Mouse (Mus musculus): ENCODE measurements around the gene Efna5. TPM values are rescaled to one million over a fixed set of nuclear protein-coding genes. Genes with fewer than 3 reads are reported as not detected.

Efna5 gene
- total and polyA plus RNA-seq, 2 experiments = 0.94 to 2.1 TPM

- no peaks in the 10 kb centered on the region for H3K4me1 ChIP-seq (ENCODE audit: control insufficient read depth, insufficient read depth, low read length)
- 74% methylated on average over 9 of the region's 9 CpGs for WGBS
- H3K79me2 ChIP-seq (ENCODE audit: control insufficient read depth, insufficient read depth, low read length) = no peaks in the 10 kb centered on the region
- DNase-seq (ENCODE audit: extremely low read depth, low read depth, low spot score) = no peak
- H3K4me3 ChIP-seq (ENCODE audit: insufficient read depth, low read depth, low read length) = no peak overlapping the region
- H3K36me3 ChIP-seq (ENCODE audit: control insufficient read depth, insufficient read depth, low read length) = no peaks in the 10 kb centered on the region
- TF ChIP-seq POLR2A (IDR thresholded peaks at IDR 0.05; ENCODE audit: extremely low read depth, insufficient read depth, low read length) (no peak), CTCF (IDR thresholded peaks at IDR 0.05; ENCODE audit: low read depth, low read length) (no peak)
- no peak overlapping the region for H3K9ac ChIP-seq (ENCODE audit: low read depth, low read length)
- H3K27me3 ChIP-seq (ENCODE audit: control insufficient read depth, insufficient read depth, low read length) = no peaks in the 10 kb centered on the region
- no peak overlapping the region for H3K27ac ChIP-seq (replicated peaks; ENCODE audit: insufficient read depth, low read depth, low read length)
Observed at GRCm38 (mm10) chr17:62598716-62599490, 282.2 kb downstream of the Efna5 start.

GRCm38 (mm10) chr17:62592436-62593074, 288.6 kb downstream of the Efna5 start:
- Histone ChIP-seq H3K36me3 (ENCODE audit: control insufficient read depth, insufficient read depth, low read length) (no peaks in the 10 kb centered on the region), H3K27me3 (ENCODE audit: control insufficient read depth, insufficient read depth, low read length) (no peaks in the 10 kb centered on the region), H3K27ac (replicated peaks; ENCODE audit: insufficient read depth, low read depth, low read length) (no peak overlapping the region), H3K4me1 (ENCODE audit: control insufficient read depth, insufficient read depth, low read length) (no peaks in the 10 kb centered on the region), H3K9ac (ENCODE audit: low read depth, low read length) (no peak overlapping the region), H3K79me2 (ENCODE audit: control insufficient read depth, insufficient read depth, low read length) (no peaks in the 10 kb centered on the region), H3K4me3 (ENCODE audit: insufficient read depth, low read depth, low read length) (no peak overlapping the region)
- 68% methylated on average over 5 of the region's 5 CpGs for WGBS
- no peak for DNase-seq (ENCODE audit: extremely low read depth, low read depth, low spot score)
- TF ChIP-seq POLR2A (IDR thresholded peaks at IDR 0.05; ENCODE audit: extremely low read depth, insufficient read depth, low read length) (no peak), CTCF (IDR thresholded peaks at IDR 0.05; ENCODE audit: low read depth, low read length) (no peak)

- Histone ChIP-seq H3K27me3 (ENCODE audit: control insufficient read depth, insufficient read depth, low read length) (no peaks in the 10 kb centered on the region), H3K9ac (ENCODE audit: low read depth, low read length) (no peak overlapping the region), H3K36me3 (ENCODE audit: control insufficient read depth, insufficient read depth, low read length) (no peaks in the 10 kb centered on the region), H3K79me2 (ENCODE audit: control insufficient read depth, insufficient read depth, low read length) (no peaks in the 10 kb centered on the region), H3K4me3 (ENCODE audit: insufficient read depth, low read depth, low read length) (no peak overlapping the region), H3K27ac (replicated peaks; ENCODE audit: insufficient read depth, low read depth, low read length) (no peak overlapping the region), H3K4me1 (ENCODE audit: control insufficient read depth, insufficient read depth, low read length) (no peaks in the 10 kb centered on the region)
- 78% methylated on average over 10 of the region's 10 CpGs for WGBS
- no peak for TF ChIP-seq CTCF (IDR thresholded peaks at IDR 0.05; ENCODE audit: low read depth, low read length)
- no peak for TF ChIP-seq POLR2A (IDR thresholded peaks at IDR 0.05; ENCODE audit: extremely low read depth, insufficient read depth, low read length)
- no peak for DNase-seq (ENCODE audit: extremely low read depth, low read depth, low spot score)
Observed at GRCm38 (mm10) chr17:62591581-62592435, 289.3 kb downstream of the Efna5 start.

- Histone ChIP-seq H3K9ac (ENCODE audit: low read depth, low read length) (no peak overlapping the region), H3K27me3 (ENCODE audit: control insufficient read depth, insufficient read depth, low read length) (no peaks in the 10 kb centered on the region), H3K79me2 (ENCODE audit: control insufficient read depth, insufficient read depth, low read length) (no peaks in the 10 kb centered on the region), H3K36me3 (ENCODE audit: control insufficient read depth, insufficient read depth, low read length) (no peaks in the 10 kb centered on the region), H3K4me3 (ENCODE audit: insufficient read depth, low read depth, low read length) (no peak overlapping the region), H3K4me1 (ENCODE audit: control insufficient read depth, insufficient read depth, low read length) (no peaks in the 10 kb centered on the region), H3K27ac (replicated peaks; ENCODE audit: insufficient read depth, low read depth, low read length) (no peak overlapping the region)
- TF ChIP-seq POLR2A (IDR thresholded peaks at IDR 0.05; ENCODE audit: extremely low read depth, insufficient read depth, low read length) (no peak), CTCF (IDR thresholded peaks at IDR 0.05; ENCODE audit: low read depth, low read length) (no peak)
- DNase-seq (ENCODE audit: extremely low read depth, low read depth, low spot score) = no peak
- 77% methylated on average over 9 of the region's 9 CpGs for WGBS
Observed at GRCm38 (mm10) chr17:62590685-62591460, 290.2 kb downstream of the Efna5 start.

- H3K4me3 ChIP-seq (ENCODE audit: insufficient read depth, low read depth, low read length) = no peak overlapping the region
- no peaks in the 10 kb centered on the region for H3K36me3 ChIP-seq (ENCODE audit: control insufficient read depth, insufficient read depth, low read length)
- no peaks in the 10 kb centered on the region for H3K4me1 ChIP-seq (ENCODE audit: control insufficient read depth, insufficient read depth, low read length)
- no peak overlapping the region for H3K9ac ChIP-seq (ENCODE audit: low read depth, low read length)
- no peaks in the 10 kb centered on the region for H3K27me3 ChIP-seq (ENCODE audit: control insufficient read depth, insufficient read depth, low read length)
- DNase-seq (ENCODE audit: extremely low read depth, low read depth, low spot score) = no peak
- TF ChIP-seq CTCF (IDR thresholded peaks at IDR 0.05; ENCODE audit: low read depth, low read length) (no peak), POLR2A (IDR thresholded peaks at IDR 0.05; ENCODE audit: extremely low read depth, insufficient read depth, low read length) (no peak)
- H3K27ac ChIP-seq (replicated peaks; ENCODE audit: insufficient read depth, low read depth, low read length) = no peak overlapping the region
- H3K79me2 ChIP-seq (ENCODE audit: control insufficient read depth, insufficient read depth, low read length) = no peaks in the 10 kb centered on the region
- 67% methylated on average over 6 of the region's 6 CpGs for WGBS
Observed at GRCm38 (mm10) chr17:62580127-62580526, 301.0 kb downstream of the Efna5 start.
